Mouse (Mus musculus) thymus, postnatal 10 days (tissue): ENCODE data around the gene C730034F03Rik.
"Not testable (repeated sequence)": the region's sequence is repeated elsewhere in the genome, so short reads cannot be mapped to it uniquely, and the experiment has no call there.

ENCODE experiments used
- DNase-seq, 2 experiments: peaks; one replicate each; pipeline ENCODE4 v3.0.0; 2021; ENCODE audit warnings: low spot score in 2 of 2

The C730034F03Rik gene

GRCm38 (mm10) chr15:89429352-89430221, at the start of gene C730034F03Rik, which contains the start of the genes Gm44502 and Chkb:
C730034F03Rik (plus strand) TSS chr15:89429589.
Gm44502 (minus strand) TSS chr15:89429696.
Chkb (minus strand) TSS chr15:89429908.
- peak; percentile 89 to 90 for DNase-seq

GRCm38 (mm10) chr15:89384617-89385016, 44.8 kb upstream of the C730034F03Rik start, which contains the start of gene Klhdc7b:
Klhdc7b (plus strand) TSS chr15:89384917.
- DNase-seq, result no peak

- peak; percentile 23 to 47 for DNase-seq
These were observed 42.3 kb upstream of the C730034F03Rik start for GRCm38 (mm10) chr15:89387127-89387526.

GRCm38 (mm10) chr15:89390081-89390480, 39.3 kb upstream of the C730034F03Rik start:
- no peak for DNase-seq

GRCm38 (mm10) chr15:89396883-89397282, 32.5 kb upstream of the C730034F03Rik start:
- DNase-seq, result no peak

- no peak for DNase-seq
These were observed 31.2 kb upstream of the C730034F03Rik start for GRCm38 (mm10) chr15:89398146-89398545.

- no peak for DNase-seq
These were observed 29.7 kb upstream of the C730034F03Rik start for GRCm38 (mm10) chr15:89399716-89400115.

- DNase-seq, result no peak
These were observed 26.9 kb upstream of the C730034F03Rik start for GRCm38 (mm10) chr15:89402471-89402870.

- DNase-seq, result no peak
These were observed 24.4 kb upstream of the C730034F03Rik start for GRCm38 (mm10) chr15:89404831-89405623.

- no peak for DNase-seq
These were observed 22.7 kb upstream of the C730034F03Rik start for GRCm38 (mm10) chr15:89406691-89407090.

- DNase-seq, result no peak
These were observed 19.3 kb upstream of the C730034F03Rik start, which contains the start of gene Syce3 for GRCm38 (mm10) chr15:89410118-89410517. Syce3 (minus strand) TSS chr15:89410503.

GRCm38 (mm10) chr15:89415282-89415681, 14.1 kb upstream of the C730034F03Rik start:
- no peak for DNase-seq

GRCm38 (mm10) chr15:89421938-89422337, 7.5 kb upstream of the C730034F03Rik start:
- no peak for DNase-seq

GRCm38 (mm10) chr15:89424621-89425020, 4.8 kb upstream of the C730034F03Rik start:
- DNase-seq, result no peak

GRCm38 (mm10) chr15:89425711-89426121, 3.7 kb upstream of the C730034F03Rik start, which contains the start of gene Cpt1b:
Cpt1b (minus strand) TSS chr15:89425863.
- DNase-seq, result no peak

GRCm38 (mm10) chr15:89426716-89427115, 2.7 kb upstream of the C730034F03Rik start:
- no peak for DNase-seq

GRCm38 (mm10) chr15:89428136-89428790, 1.1 kb upstream of the C730034F03Rik start:
- no peak for DNase-seq

GRCm38 (mm10) chr15:89428821-89429351, 503 bp upstream of the C730034F03Rik start:
- no peak for DNase-seq

- no peak for DNase-seq
These were observed 952 bp downstream of the C730034F03Rik start for GRCm38 (mm10) chr15:89430341-89430740.

- DNase-seq, result not testable (repeated sequence)
These were observed 1.4 kb downstream of the C730034F03Rik start for GRCm38 (mm10) chr15:89430771-89431170.

GRCm38 (mm10) chr15:89431271-89431670, 1.9 kb downstream of the C730034F03Rik start:
- no peak for DNase-seq
